Mouse (Mus musculus) kidney, embryonic 14.5 days (tissue): ENCODE measurements around the gene Osgep. TPM values are rescaled to one million over a fixed set of nuclear protein-coding genes. Genes with fewer than 3 reads are reported as not detected.
"Not testable (repeated sequence)": the region's sequence is repeated elsewhere in the genome, so short reads cannot be mapped to it uniquely, and the experiment has no call there.

Source experiments
- ATAC-seq: fragments of 200-750 bp; cut with Nextera tagmentation; 2 replicates; pipeline ENCODE4 v1.8.0; 2017; ENCODE audit warnings: moderate number of reproducible peaks, mild to moderate bottlenecking, moderate TSS enrichment, moderate library complexity; ENCODE audit not compliant: low FRiP score, low TSS enrichment
- H3K27ac ChIP-seq: fragments of 300-500 bp; sonication (generic); 2 replicates; pipeline ENCODE4 v1.5.1; 2014; ENCODE audit warnings: low read depth, mild to moderate bottlenecking, low read length, moderate library complexity, mixed read lengths
- H3K27me3 ChIP-seq: fragments of 300-500 bp; sonication (generic); 2 replicates; pipeline ENCODE4 v1.6.1; 2014; ENCODE audit warnings: mild to moderate bottlenecking, low read length; ENCODE audit not compliant: control insufficient read depth, insufficient read depth
- H3K36me3 ChIP-seq: fragments of 300-500 bp; sonication (generic); 2 replicates; pipeline ENCODE4 v1.6.1; 2014; ENCODE audit warnings: low read length, mixed read lengths; ENCODE audit not compliant: control insufficient read depth, insufficient read depth
- H3K4me1 ChIP-seq: fragments of 300-500 bp; sonication (generic); 2 replicates; pipeline ENCODE4 v1.6.1; 2014; ENCODE audit warnings: low read length, mixed read lengths; ENCODE audit not compliant: control insufficient read depth, insufficient read depth
- H3K4me2 ChIP-seq: fragments of 300-500 bp; sonication (generic); replicated peaks from 2 replicates; pipeline ENCODE4 v1.6.1; 2014; ENCODE audit warnings: low read depth, mild to moderate bottlenecking, low read length
- H3K4me3 ChIP-seq: fragments of 300-500 bp; sonication (generic); 2 replicates; pipeline ENCODE4 v1.5.1; 2014; ENCODE audit warnings: mild to moderate bottlenecking, low read length
- H3K9ac ChIP-seq: fragments of 300-500 bp; sonication (generic); 2 replicates; pipeline ENCODE4 v1.6.1; 2014; ENCODE audit warnings: low read depth, mild to moderate bottlenecking, low read length, moderate library complexity
- H3K9me3 ChIP-seq: fragments of 300-500 bp; sonication (generic); 2 replicates; pipeline ENCODE4 v1.6.1; 2016; ENCODE audit warnings: low read length; ENCODE audit not compliant: control insufficient read depth
- WGBS: fragments of 180-500 bp; shearing (Covaris S2); extraction: QIAGEN DNeasy Blood & Tissue Kit; methylation state at CpG from one replicate; pipeline ENCODE4 v1.1.7; 2014; 5-methylcytosine and 5-hydroxymethylcytosine counted together
- polyA plus RNA-seq: library from polyadenylated mRNA; unstranded; fragments of >200 nt; fragmentation: Nextera tagmentation; extraction: Ambion mirVana; gene quantifications from 2 replicates; pipeline ENCODE4 v1.2.1, GENCODE M21; 2014

Osgep gene
- polyA plus RNA-seq, 1 experiment from 2014 or later = 168 TPM

GRCm38 (mm10) chr14:50923437-50923836, 1.3 kb downstream of the Osgep start:
- not testable (repeated sequence) for H3K4me1 ChIP-seq, H3K9me3 ChIP-seq, H3K27me3 ChIP-seq, ATAC-seq, H3K27ac ChIP-seq
- Histone ChIP-seq H3K9ac (peak overlapping the region; percentile 92), H3K4me2 (peak overlapping the region; percentile 71), H3K36me3 (peaks cover 36% of the 10 kb centered on the region), H3K4me3 (peak overlapping the region; percentile 90)
- 74% methylated on average over 1 of the region's 1 CpGs for WGBS

GRCm38 (mm10) chr14:50911356-50911755, 13.3 kb downstream of the Osgep start:
- WGBS = 59% methylated on average over 3 of the region's 3 CpGs

DNA sequence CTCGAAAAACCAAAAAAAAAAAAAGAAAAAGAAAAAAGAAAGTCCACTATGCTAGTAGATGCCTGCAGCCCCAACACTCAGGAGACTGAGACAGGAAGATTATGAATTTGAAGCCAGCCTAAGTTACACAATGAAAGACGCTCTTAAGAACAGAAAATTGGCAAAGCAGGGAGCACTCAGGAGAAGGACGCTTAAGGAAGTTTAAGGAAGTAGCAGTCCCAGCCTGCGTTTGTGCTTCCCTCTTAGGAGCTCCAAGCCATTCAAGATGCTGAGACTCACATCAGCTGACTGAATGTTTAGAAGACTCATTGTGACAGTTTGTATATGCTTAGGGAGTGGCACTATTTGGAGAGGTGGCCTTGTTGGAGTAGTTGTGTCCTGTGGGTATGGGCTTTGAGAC, 16.6 kb downstream of the Osgep start:
- no peak overlapping the region for H3K9ac ChIP-seq
- H3K4me3 ChIP-seq = no peak overlapping the region
- H3K4me2 ChIP-seq = no peak overlapping the region
- no peaks in the 10 kb centered on the region for H3K4me1 ChIP-seq
- H3K36me3 ChIP-seq = peaks cover 9% of the 10 kb centered on the region; the same call in 1 of the 2 replicates
- H3K27me3 ChIP-seq = no peaks in the 10 kb centered on the region
- no peaks in the 10 kb centered on the region for H3K9me3 ChIP-seq
- H3K27ac ChIP-seq = no peak overlapping the region
- 81% methylated on average over 4 of the region's 4 CpGs for WGBS
- ATAC-seq = no peak

More at GRCm38 (mm10) chr14:50911356-50911755, 13.3 kb downstream of the Osgep start:
- Histone ChIP-seq H3K9me3 (no peaks in the 10 kb centered on the region), H3K4me2 (no peak overlapping the region), H3K9ac (no peak overlapping the region), H3K27me3 (no peaks in the 10 kb centered on the region), H3K36me3 (peaks cover 35% of the 10 kb centered on the region), H3K4me1 (no peaks in the 10 kb centered on the region), H3K27ac (no peak overlapping the region), H3K4me3 (no peak overlapping the region)
- no peak for ATAC-seq

GRCm38 (mm10) chr14:50905327-50905726, 19.4 kb downstream of the Osgep start:
- not testable (repeated sequence) for H3K4me3 ChIP-seq, H3K9me3 ChIP-seq, H3K9ac ChIP-seq, H3K4me2 ChIP-seq, H3K27ac ChIP-seq, H3K4me1 ChIP-seq, H3K36me3 ChIP-seq, ATAC-seq, H3K27me3 ChIP-seq

- WGBS = 82% methylated on average over 4 of the region's 4 CpGs
- H3K36me3 ChIP-seq = no peaks in the 10 kb centered on the region
- no peaks in the 10 kb centered on the region for H3K4me1 ChIP-seq
- H3K4me2 ChIP-seq = no peak overlapping the region
- H3K9ac ChIP-seq = no peak overlapping the region
- no peaks in the 10 kb centered on the region for H3K27me3 ChIP-seq
- no peak overlapping the region for H3K27ac ChIP-seq
- no peaks in the 10 kb centered on the region for H3K9me3 ChIP-seq
- no peak for ATAC-seq
- H3K4me3 ChIP-seq = no peak overlapping the region
Measured at GRCm38 (mm10) chr14:50904828-50905129, 19.9 kb downstream of the Osgep start.

GRCm38 (mm10) chr14:50903973-50904827, 20.5 kb downstream of the Osgep start:
- no peaks in the 10 kb centered on the region for H3K27me3 ChIP-seq
- H3K9me3 ChIP-seq = no peaks in the 10 kb centered on the region
- WGBS = 3% methylated on average over 26 of the region's 26 CpGs
- H3K36me3 ChIP-seq = no peaks in the 10 kb centered on the region
- H3K27ac ChIP-seq = no peak overlapping the region
- no peaks in the 10 kb centered on the region for H3K4me1 ChIP-seq
- H3K4me3 ChIP-seq = peak overlapping the region; percentile 35
- H3K4me2 ChIP-seq = peak overlapping the region; percentile 43
- ATAC-seq = peak; percentile 88
- peak overlapping the region; percentile 47; the same call in 1 of the 2 replicates for H3K9ac ChIP-seq

DNA sequence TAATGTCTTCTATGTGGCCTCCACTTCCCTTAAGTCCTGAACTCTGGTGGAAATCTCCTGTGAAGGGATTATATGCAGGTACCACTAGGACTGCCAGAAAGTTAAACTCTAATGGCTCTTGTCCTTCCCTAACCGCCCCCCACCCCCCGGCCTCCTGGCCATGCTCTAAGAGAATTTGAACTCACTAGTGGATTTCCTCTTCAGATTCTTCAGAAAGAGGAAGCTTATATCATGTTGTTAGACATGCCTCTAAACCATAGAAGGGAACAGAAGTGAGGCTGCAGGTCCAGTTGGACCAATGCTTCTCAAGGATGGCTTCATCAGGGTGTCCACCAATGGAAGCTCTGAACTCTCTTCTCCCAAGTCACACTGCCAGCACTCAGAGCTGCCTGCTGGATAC, 26.7 kb downstream of the Osgep start:
- H3K4me2 ChIP-seq = not testable (repeated sequence)

GRCm38 (mm10) chr14:50897374-50897765, 27.3 kb downstream of the Osgep start, which contains the start of gene Klhl33:
Gene Klhl33 (minus strand): TSS chr14:50897507.
- H3K27me3 ChIP-seq = peaks cover 8% of the 10 kb centered on the region
- no peak within 1 kb of the TSS for H3K27ac ChIP-seq
- no peaks in the 10 kb centered on the region for H3K9me3 ChIP-seq
- peak within 1 kb of the TSS; percentile 90 for H3K4me2 ChIP-seq
- no peaks in the 10 kb centered on the region for H3K36me3 ChIP-seq
- H3K4me1 ChIP-seq = no peaks in the 10 kb centered on the region
- WGBS = 44% methylated on average over 7 of the region's 7 CpGs
- H3K9ac ChIP-seq = peak within 1 kb of the TSS; percentile 42
- ATAC-seq = no peak
- H3K4me3 ChIP-seq = peak within 1 kb of the TSS; percentile 42

More for the DNA sequence above, 26.7 kb downstream of the Osgep start:
- not testable (repeated sequence) for H3K4me1 ChIP-seq, H3K9ac ChIP-seq, H3K27me3 ChIP-seq, ATAC-seq, H3K27ac ChIP-seq, H3K9me3 ChIP-seq, H3K4me3 ChIP-seq, H3K36me3 ChIP-seq
- 91% methylated on average over 2 of the region's 2 CpGs for WGBS

GRCm38 (mm10) chr14:50896747-50897373, 27.8 kb downstream of the Osgep start:
- Histone ChIP-seq H3K9me3 (no peaks in the 10 kb centered on the region), H3K27ac (no peak overlapping the region), H3K36me3 (no peaks in the 10 kb centered on the region), H3K4me3 (peak overlapping the region; percentile 42), H3K4me2 (peak overlapping the region; percentile 90), H3K27me3 (peaks cover 8% of the 10 kb centered on the region), H3K9ac (peak overlapping the region; percentile 42), H3K4me1 (no peaks in the 10 kb centered on the region)
- WGBS = 17% methylated on average over 23 of the region's 23 CpGs
- 0 out of 2 replicates have a peak, but pooled peaks have one; percentile 42 for ATAC-seq
